Mouse (Mus musculus) hindbrain, postnatal 0 days (tissue): ENCODE measurements around the gene Birc2. TPM values are rescaled to one million over a fixed set of nuclear protein-coding genes. Genes with fewer than 3 reads are reported as not detected.
"Not testable (repeated sequence)": the region's sequence is repeated elsewhere in the genome, so short reads cannot be mapped to it uniquely, and the experiment has no call there.

Experiments
- ATAC-seq: fragments of 200-750 bp; cut with Nextera tagmentation; 2 replicates; pipeline ENCODE4 v1.8.0; 2017; ENCODE audit warnings: mild to moderate bottlenecking, moderate TSS enrichment, moderate library complexity
- DNase-seq: peaks from one replicate; pipeline ENCODE4 v3.0.0-alpha.2; 2015; ENCODE audit warnings: low spot score
- H3K27ac ChIP-seq: fragments of 300-500 bp; sonication (generic); 2 replicates; pipeline ENCODE4 v1.5.1; 2014; ENCODE audit warnings: mild to moderate bottlenecking
- H3K27me3 ChIP-seq: fragments of 300-500 bp; sonication (generic); 2 replicates; pipeline ENCODE4 v1.6.1; 2014; ENCODE audit warnings: low read length, mixed read lengths; ENCODE audit not compliant: insufficient read depth
- H3K36me3 ChIP-seq: fragments of 300-500 bp; sonication (generic); 2 replicates; pipeline ENCODE4 v1.6.1; 2014; ENCODE audit warnings: low read length, mixed read lengths; ENCODE audit not compliant: insufficient read depth
- H3K4me1 ChIP-seq: fragments of 300-500 bp; sonication (generic); 2 replicates; pipeline ENCODE4 v1.6.1; 2014; ENCODE audit warnings: antibody characterized with exemption, low read length, mixed read lengths; ENCODE audit not compliant: insufficient read depth
- H3K4me2 ChIP-seq: fragments of 300-500 bp; sonication (generic); 2 replicates; pipeline ENCODE4 v1.6.1; 2014; ENCODE audit warnings: low read depth, mild to moderate bottlenecking, low read length, moderate library complexity, mixed read lengths
- H3K4me3 ChIP-seq: fragments of 300-500 bp; sonication (generic); 2 replicates; pipeline ENCODE4 v1.5.1; 2014; ENCODE audit warnings: low read length
- H3K9ac ChIP-seq: fragments of 300-500 bp; sonication (generic); replicated peaks from 2 replicates; pipeline ENCODE4 v1.6.1; 2014; ENCODE audit warnings: mild to moderate bottlenecking, low read length, moderate library complexity, mixed read lengths
- H3K9me3 ChIP-seq: fragments of 300-500 bp; sonication (generic); 2 replicates; pipeline ENCODE4 v1.6.1; 2016; ENCODE audit warnings: low read length, mixed read lengths
- CTCF ChIP-seq: IDR thresholded peaks from 2 replicates; pipeline ENCODE4 v1.5.1; 2016; ENCODE audit warnings: antibody characterized with exemption, control low read depth, low read depth
- WGBS: fragments of 180-500 bp; shearing (Covaris S2); extraction: QIAGEN DNeasy Blood & Tissue Kit; methylation state at CpG from one replicate; pipeline ENCODE4 v1.1.7; 2014; 5-methylcytosine and 5-hydroxymethylcytosine counted together
- polyA plus RNA-seq: library from polyadenylated mRNA; unstranded; fragments of >200 nt; fragmentation: Nextera tagmentation; extraction: Ambion mirVana; gene quantifications from 2 replicates; pipeline ENCODE4 v1.2.1, GENCODE M21; 2015
- total RNA-seq: library from RNA; depleted of rRNA; stranded (reverse); fragments of >200 nt; gene quantifications from 2 replicates; pipeline ENCODE4 v1.2.3, GENCODE M21; 2014

Gene Birc2
- total and polyA plus RNA-seq, 2 experiments from 2014 or later = 29.5 to 33.7 TPM

- H3K27ac ChIP-seq = peak overlapping the region; percentile 49; the same call in 1 of the 2 replicates
- ATAC-seq (no peak; the same call in 1 of the 2 replicates), DNase-seq (peak; percentile 9)
- H3K27me3 ChIP-seq = no peaks in the 10 kb centered on the region
- H3K36me3 ChIP-seq = no peaks in the 10 kb centered on the region
- no peaks in the 10 kb centered on the region for H3K9me3 ChIP-seq
- H3K4me1 ChIP-seq = no peaks in the 10 kb centered on the region
- peak overlapping the region; percentile 94 for H3K4me2 ChIP-seq
- peak overlapping the region; percentile 44 for H3K4me3 ChIP-seq
- H3K9ac ChIP-seq = peak overlapping the region; percentile 43; the same call in 1 of the 2 replicates
- WGBS = 19% methylated on average over 23 of the region's 23 CpGs
- TF ChIP-seq CTCF = no peak
Observed at GRCm38 (mm10) chr9:7872044-7872774, 35.3 kb upstream of the Birc2 start.

- no peak overlapping the region for H3K27ac ChIP-seq
- no peaks in the 10 kb centered on the region for H3K4me1 ChIP-seq
- TF ChIP-seq CTCF = no peak
- ATAC-seq (no peak), DNase-seq (no peak)
- no peak overlapping the region for H3K4me2 ChIP-seq
- no peaks in the 10 kb centered on the region for H3K36me3 ChIP-seq
- no peak overlapping the region for H3K4me3 ChIP-seq
- H3K27me3 ChIP-seq = no peaks in the 10 kb centered on the region
- H3K9me3 ChIP-seq = no peaks in the 10 kb centered on the region
- H3K9ac ChIP-seq = no peak overlapping the region
- 73% methylated on average over 4 of the region's 4 CpGs for WGBS
Observed at GRCm38 (mm10) chr9:7871316-7872043, 34.6 kb upstream of the Birc2 start.

- no peaks in the 10 kb centered on the region for H3K27me3 ChIP-seq
- H3K4me2 ChIP-seq = no peak overlapping the region
- no peaks in the 10 kb centered on the region for H3K36me3 ChIP-seq
- 90% methylated on average over 10 of the region's 10 CpGs for WGBS
- no peak overlapping the region for H3K27ac ChIP-seq
- no peak overlapping the region for H3K9ac ChIP-seq
- DNase-seq = no peak
- no peak for ATAC-seq
- no peaks in the 10 kb centered on the region for H3K9me3 ChIP-seq
- TF ChIP-seq CTCF = no peak
- no peaks in the 10 kb centered on the region for H3K4me1 ChIP-seq
- no peak overlapping the region for H3K4me3 ChIP-seq
Observed at GRCm38 (mm10) chr9:7870556-7871315, 33.9 kb upstream of the Birc2 start.

GRCm38 (mm10) chr9:7868838-7869491, 32.1 kb upstream of the Birc2 start:
- H3K27me3 ChIP-seq = no peaks in the 10 kb centered on the region
- 85% methylated on average over 4 of the region's 4 CpGs for WGBS
- no peaks in the 10 kb centered on the region for H3K9me3 ChIP-seq
- no peaks in the 10 kb centered on the region for H3K4me1 ChIP-seq
- no peak for ATAC-seq
- no peak for TF ChIP-seq CTCF
- no peak overlapping the region for H3K27ac ChIP-seq
- DNase-seq = no peak
- H3K36me3 ChIP-seq = no peaks in the 10 kb centered on the region
- H3K9ac ChIP-seq = no peak overlapping the region
- no peak overlapping the region for H3K4me3 ChIP-seq
- H3K4me2 ChIP-seq = no peak overlapping the region

- no peak for TF ChIP-seq CTCF
- Histone ChIP-seq H3K27me3 (no peaks in the 10 kb centered on the region), H3K9ac (no peak overlapping the region), H3K4me1 (no peaks in the 10 kb centered on the region), H3K36me3 (no peaks in the 10 kb centered on the region), H3K9me3 (no peaks in the 10 kb centered on the region), H3K4me2 (no peak overlapping the region), H3K4me3 (no peak overlapping the region), H3K27ac (no peak overlapping the region)
- DNase-seq (no peak), ATAC-seq (no peak)
- WGBS = 92% methylated on average over 3 of the region's 3 CpGs
Observed at GRCm38 (mm10) chr9:7867981-7868380, 31.1 kb upstream of the Birc2 start.

GRCm38 (mm10) chr9:7866981-7867380, 30.1 kb upstream of the Birc2 start:
- H3K4me3 ChIP-seq, H3K36me3 ChIP-seq, H3K4me2 ChIP-seq, DNase-seq, H3K27me3 ChIP-seq, H3K4me1 ChIP-seq, H3K9ac ChIP-seq, ATAC-seq, H3K9me3 ChIP-seq, H3K27ac ChIP-seq: not testable (repeated sequence)
- WGBS = 88% methylated on average over 2 of the region's 2 CpGs
